Mouse (Mus musculus) embryo, embryonic 9.5 days (tissue): ENCODE results near the gene Cenpx.
A peak's percentile ranks its signal among the peaks of the same experiment; 100 is the strongest.

Experiments
- DNase-seq: peaks from one replicate; pipeline ENCODE4 v3.0.0-alpha.2; 2017; ENCODE audit errors: extremely low spot score

Cenpx gene

DNA sequence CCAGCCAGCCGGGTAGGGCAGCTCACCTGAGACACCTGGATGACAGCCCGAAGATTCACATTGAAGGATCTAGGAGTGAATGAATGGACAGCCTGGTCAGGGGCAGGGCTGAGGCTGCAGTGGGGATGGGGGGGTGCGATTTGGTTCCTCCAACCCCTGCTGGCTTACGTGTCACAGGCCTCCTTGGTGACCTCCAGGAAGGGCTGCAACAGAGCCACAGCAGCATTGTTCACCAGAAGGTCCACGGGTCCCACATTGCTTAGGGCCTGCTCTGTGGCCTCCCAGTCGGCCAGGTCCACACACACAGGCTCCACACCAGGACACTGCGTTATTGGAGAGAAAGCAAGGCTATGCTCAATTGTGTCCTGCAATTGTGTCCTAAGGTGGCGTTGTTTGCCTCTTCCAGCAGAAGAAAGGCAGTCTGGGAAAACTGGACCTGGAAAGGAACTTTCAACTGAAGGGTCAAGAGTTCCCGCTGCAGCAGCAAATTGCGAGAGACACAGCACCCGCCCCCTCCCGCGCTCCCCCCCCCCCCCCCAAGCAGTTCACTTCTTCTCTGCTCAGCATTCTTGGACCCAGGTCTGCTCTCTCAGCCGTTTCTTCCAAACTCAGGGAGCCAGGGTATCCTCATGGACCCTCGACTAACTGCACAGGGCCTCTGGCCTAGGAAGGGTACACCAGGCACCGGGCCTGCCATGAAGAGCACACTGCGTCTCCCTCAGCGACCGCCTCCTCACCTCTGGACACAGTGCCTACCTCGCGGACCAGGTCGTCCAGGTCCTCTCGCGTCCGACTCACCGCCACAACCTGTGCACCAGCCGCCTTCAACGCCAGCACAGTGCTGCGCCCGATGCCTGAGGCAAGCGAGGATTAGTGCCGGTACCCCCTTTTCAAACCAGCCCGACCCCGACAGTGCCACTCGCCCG is 13.0 kb upstream of the Cenpx start:
- no peak for DNase-seq

DNA sequence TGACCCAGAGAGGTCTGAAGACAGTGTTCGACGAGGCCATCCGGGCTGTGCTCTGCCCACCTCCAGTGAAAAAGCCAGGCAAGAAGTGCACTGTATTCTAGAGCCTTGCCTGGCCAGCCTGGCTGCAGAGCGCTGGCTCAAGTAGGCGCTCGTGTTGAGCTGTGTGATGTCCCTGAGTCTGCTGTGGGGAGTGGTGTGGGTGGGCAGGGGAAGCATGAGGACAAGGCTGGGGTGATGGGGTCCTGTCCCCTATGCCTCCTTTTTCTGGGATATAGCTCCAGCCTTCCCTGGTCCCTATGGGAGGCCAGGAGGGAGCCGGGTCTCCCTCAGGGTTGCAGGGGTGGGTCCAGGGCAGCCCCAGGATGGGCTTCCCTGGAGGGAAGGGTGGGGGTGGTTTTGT is 10.0 kb upstream of the Cenpx start:
- no peak for DNase-seq

DNA sequence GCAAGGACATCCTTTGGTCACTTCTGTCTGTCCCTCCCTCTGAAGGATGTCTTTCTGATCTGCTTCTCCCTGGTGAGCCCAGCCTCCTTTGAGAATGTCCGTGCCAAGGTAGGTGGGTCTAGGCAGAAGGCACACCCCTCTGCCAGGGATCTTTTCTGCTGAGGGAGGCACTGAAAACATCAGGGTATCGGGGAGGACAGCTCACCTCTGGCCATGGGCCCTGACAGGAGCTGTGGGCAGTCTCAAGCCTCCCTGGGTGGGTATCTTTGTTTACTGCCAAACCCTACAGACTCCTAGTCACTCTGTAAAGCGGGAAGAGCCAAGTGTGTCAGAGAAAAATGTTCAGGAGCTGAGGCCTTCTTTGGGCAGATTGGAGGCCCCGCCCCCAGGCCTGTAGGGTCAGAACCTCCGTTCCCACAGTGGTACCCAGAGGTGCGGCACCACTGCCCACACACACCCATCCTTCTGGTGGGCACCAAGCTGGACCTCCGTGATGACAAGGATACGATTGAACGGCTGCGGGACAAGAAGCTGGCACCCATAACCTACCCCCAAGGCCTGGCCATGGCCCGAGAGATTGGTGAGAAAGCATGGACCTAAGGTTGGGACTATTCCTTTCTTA is 9.3 kb upstream of the Cenpx start:
- DNase-seq = no peak

DNA sequence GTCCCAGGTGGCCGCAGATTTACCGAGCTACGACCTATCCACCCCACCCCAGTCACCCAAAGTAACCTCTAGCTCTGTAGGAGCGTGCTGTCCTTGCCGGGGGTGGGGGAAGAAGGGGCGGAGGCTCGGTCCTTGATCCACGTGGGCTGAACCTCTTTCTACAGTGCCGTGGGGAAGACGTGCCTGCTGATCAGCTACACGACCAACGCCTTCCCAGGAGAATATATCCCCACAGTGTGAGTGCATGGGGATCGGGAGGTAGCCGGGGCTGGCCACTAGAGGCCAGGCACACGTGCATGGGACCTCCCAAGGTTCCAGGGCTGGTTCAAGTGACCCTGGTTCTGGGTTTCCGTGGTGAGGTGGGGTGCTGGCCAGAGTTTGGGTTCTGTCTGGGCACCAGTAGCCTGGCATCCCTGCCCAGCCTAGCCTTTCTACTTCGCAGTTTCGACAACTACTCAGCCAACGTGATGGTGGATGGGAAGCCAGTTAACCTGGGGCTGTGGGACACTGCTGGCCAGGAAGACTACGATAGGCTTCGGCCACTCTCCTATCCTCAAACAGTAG is 8.6 kb upstream of the Cenpx start:
- DNase-seq = no peak

DNA sequence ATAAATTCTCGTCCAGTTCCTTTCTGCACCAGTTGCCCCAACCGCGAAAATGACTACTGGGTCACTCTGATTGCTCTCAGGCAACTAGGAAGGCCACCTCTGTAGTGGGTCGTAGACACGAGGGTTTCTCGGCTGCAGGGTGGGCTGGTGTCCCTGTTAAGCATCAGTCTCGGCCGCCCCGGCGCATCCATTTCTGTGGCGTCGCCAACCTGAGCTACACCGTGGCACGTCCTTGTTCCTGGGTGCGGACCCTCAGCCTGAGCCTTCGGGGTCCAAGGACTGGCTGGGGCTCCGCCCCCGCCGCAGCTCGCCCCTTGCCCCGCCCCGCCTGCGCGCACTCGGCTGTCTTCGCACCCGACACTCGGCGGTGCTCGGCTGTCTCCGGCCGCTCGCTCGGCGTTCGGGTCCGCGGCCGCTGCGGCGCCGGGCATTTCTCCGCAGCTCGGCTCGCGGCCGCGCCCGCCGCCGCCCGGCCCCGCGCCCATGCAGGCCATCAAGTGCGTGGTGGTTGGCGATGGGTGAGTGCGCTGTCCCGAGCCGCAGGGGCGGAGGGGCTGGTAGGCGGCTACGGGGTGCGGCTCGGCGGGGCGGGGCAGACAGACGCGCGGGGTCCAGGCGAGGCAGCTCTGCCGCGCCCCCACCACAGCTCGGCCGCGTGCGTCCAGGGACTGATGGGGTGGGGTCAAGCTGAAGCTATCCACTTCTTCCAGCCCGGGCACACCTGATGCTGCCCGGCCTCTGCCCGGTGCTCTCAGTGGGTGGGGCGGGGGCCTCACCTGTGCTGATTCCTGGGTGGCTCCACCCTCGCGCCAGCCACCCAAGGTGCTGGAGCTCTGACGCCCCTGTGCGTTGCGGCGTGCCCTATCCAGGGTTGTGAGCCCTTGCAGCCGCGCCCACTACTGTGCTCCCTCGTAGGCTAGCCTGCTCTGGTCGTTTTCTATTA is 7.9 kb upstream of the Cenpx start, which contains the start of gene Rac3:
Gene Rac3 (plus strand): TSS at position 347 of the 943 bp plus-strand sequence.
- peak; percentile 81 for DNase-seq

DNA sequence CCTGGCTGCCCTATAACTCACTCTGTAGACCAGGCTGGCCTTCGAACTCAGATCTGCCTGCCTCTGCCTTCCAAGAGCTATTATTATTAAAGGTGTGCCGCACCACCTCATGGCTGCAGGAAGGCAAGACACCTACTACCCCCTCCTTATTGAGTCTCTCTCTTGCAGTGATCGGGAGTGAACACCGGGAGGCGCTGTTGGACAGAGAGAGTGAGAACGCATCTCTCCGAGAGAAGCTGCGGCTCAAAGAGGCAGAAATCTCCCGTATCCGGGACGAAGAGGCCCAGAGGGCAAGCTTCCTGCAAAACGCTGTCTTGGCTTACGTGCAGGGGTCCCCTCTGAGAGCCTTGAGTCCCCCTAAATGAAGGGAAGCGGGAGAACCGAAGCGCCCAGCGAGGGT is 6.9 kb upstream of the Cenpx start:
- peak; percentile 91 for DNase-seq

DNA sequence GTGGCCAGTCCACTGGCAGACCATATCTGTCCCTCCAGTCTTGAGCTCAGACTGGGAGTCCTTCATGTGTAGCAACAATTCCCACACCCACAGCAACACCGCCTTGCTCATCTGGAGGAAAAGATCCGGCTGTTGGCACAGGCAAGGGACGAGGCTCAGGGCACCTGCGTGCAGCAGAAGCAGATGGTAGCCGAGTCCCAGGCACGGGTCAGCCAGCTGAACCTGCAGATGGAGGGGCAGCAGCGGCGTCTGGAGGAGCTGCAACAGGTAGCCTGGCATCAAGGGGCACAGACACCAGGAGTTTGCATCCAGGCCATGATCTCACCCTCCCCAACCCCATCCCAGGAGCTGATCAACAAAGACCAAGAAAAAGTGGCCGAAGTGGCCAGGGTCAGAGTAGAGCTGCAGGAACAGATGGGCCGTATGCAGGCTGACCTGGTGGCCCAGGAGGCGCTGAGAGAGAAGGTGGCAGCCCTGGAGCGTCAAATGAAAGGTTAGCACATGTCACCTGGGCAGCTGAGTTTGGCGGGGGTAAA is 6.4 kb upstream of the Cenpx start:
- no peak for DNase-seq

DNA sequence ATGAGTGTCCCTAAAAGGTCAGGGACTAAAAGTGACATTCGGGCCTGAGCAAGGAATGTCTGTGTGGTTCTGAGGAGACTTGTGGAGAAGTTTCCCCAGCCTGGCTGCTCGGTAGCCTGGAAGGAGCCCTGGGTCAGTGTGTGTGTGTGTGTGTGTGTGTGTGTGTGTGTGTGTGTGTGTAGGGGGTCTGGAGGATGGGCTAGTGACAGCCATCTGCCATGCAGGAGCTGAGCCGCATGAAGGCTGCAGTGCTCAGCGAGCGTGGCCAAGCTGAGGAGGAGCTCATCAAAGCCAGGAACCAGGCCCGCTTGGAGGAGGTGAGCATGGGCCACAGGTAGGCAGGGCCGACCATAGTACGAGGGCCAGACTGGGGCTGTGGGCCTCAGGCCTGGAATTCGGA is 5.7 kb upstream of the Cenpx start:
- DNase-seq = no peak

DNA sequence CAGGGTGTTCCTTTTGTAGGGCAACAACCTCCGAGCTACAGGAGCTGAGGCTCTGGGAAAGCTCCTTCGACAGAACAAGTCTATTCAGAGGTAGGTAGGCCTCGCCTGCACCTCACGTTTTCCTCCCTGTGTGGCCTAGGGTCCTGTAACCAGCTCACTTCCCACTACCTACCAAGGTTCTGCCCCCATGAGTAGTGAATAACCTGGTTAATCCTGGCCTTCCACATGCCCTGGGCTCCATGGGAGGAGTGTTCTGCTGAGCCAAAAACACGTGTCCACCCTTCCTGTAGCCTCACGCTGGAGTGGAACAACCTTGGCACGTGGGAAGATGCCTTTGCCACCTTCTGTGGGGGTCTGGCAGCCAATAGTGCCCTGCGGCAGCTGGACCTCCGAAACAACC is 1.6 kb upstream of the Cenpx start:
- no peak for DNase-seq

DNA sequence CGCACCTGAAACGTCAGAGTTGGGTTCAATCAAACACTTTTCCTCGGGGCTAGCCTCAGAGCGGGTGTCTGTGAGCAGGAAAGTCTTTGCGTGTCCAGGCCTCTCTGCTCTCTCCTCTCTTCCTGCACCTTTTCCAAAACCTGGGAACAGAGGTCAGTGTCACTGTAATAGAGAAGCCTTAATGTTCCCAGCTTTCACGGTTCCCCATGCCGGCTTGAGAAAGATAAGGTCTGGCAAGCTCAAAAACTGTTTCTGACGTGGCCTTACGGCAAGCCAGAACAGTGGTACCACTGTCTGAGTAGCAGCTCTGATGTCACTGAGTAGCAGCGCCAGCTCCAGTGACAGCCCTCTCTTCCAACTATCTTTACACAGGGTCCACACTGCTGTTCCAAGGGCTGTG is 1.0 kb upstream of the Cenpx start:
- DNase-seq = no peak

DNA sequence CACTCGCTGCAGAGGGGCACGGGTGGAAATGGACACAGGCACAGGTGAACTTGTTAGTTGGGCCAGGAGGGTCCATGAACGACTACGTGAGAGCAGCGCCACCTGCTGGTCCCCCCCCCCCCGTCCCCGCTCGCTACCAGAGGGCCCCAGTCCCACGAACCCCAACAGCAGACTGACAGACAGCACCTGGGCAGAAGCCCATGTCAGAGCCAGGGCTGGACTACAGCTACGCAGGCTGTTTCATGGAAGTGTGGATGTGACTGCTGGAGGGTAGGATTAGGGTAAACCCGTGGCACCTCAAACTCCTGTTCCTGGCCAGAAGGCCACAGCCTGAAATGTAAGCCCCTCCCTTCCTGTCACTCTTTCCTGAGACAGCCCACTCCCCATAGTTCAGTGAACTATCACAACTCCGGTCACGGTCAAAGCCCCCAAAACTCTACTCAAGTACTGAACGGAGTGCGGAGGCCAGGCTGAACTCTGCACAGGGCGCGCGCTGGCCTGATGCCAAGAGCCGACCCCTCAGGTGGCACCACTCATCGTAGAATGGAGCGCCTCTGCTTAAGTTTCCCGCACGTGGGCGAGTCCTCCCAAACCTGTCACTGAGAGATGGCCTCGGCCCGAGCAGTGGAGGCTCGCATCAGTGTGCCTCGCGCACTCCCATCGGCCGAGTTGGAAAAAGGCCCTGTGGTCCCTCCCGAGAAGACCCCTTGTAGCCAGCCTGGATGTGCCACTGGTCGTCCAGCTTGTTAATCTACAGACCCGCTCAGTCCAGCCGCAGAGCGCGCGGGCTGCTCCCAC is 568 bp downstream of the Cenpx start:
- DNase-seq = peak; percentile 81

DNA sequence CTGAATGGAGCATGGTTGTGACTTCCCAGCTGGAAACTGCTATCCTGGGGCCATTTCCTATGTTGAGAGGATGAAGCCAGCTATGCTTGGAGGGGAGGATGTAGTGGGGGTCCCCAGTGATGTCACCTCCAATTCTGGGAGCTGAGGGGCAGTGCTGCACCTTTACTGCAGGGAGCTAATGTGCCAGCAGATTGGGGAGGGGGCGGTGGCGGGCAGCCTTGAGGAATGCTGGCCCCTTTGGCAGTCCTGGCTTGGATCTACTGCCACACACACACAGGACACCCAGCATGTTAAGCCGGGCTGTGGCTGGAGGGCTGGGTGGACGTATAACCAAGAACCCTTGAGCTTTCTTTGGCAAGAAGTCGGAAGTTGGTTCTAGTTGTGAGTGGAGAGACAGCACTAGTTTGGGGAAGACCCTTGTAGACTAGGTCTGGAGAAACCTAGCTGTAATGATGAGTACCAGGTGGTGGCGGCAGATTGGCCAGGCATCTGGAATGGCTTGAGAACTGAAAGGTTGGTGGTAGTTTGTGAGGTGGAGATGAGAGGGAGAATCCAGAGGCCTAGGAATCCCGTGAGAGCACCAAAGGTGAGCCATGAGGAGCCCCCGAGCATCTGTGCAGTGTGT is 1.4 kb downstream of the Cenpx start:
- DNase-seq = no peak

DNA sequence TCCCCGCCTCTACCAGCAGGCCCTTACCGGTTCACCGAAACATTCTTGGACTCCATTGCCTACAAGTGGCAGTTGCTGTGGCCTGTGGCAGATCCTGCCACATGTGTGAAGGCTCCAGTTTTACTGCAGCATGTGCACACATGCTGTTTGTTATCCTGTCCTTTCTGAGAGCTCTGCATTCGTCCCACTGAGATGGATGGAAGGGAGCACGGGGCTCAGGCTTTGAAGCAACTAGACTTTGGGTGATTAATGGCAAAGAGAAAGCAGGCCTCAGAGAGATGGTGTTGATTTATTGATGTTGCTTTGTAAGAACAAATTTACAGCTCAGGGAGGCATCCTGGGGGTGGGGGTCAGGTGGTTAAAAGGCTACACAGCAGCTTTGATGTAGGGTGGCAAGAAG is 2.9 kb downstream of the Cenpx start:
- no peak for DNase-seq

DNA sequence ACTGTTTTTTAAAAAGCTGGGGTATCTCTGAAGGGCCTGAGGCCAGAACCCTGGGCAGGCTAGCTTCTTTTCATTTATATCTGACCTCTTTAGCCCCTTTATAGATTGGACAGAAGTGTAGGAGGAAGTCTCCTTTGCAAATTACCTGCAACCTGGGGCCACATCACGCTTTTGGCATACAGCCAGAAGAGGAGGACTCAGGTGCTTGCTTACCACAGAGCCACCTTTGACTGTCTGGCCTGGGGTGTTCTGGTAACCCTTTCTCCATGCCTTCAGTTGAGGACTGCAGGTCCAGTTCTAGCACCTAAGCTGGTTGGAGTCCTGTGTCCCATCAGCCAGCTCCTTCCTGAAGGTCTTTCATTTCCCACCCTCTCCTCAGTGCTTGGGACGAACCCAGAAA is 4.0 kb downstream of the Cenpx start:
- no peak for DNase-seq

DNA sequence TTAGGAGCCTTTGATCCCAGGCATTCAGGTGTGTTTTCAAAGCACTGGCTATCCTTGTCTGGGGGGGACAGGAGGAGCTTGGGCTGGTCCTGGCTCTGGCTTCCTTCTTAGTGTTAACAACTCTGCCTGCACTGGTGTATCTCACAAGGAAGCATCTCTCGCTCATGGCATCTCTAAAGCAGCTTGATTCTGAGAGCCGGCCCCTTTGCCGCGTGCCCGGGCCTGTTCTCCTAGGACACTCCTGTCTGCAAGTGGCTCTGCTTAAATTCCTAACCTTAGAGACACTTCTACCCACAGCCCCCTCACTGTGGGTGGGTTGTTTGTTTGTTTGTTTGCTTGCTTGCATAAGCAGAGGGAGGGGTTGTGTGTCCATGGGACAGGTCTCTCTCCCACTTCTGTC is 5.6 kb downstream of the Cenpx start:
- no peak for DNase-seq

DNA sequence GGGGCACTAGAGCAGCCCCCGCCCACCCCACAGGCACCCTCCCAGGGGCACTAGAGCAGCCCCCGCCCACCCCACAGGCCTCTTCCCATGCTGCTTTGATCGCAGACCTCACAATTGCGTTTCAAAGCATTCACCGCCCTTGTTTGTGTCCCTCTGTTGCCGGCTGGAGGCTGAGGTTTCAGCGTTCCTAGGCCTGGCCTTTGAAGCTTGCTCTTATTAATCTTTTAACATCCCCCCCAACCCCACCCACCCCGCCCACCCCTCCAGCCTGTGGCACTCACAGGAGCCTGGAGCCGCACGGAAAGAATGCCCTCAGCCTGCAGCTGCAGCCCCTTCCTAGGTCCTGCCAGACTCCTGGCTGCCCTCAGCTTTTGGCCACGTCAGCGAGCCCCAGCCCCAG is 6.3 kb downstream of the Cenpx start:
- peak; percentile 61 for DNase-seq

DNA sequence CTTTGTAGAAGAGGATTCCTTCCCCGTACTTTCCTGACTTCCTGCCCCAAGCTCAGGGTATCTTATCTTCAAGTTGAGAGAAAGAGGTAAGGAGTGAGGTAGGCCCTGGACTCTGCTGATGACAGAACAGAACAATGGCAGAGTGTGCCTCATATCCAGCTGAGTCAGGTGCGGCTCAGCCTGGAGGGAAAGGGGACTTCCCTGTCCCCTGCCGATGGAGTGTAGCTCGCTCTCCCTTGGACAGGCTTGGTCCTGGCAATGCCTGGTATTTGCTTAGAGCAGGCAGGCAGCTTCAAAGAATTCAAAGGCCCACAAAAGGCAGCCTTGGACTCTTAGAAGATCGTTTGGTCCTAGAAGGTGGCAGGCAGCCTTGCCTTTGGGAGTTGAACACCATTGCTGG is 7.4 kb downstream of the Cenpx start:
- DNase-seq = no peak

DNA sequence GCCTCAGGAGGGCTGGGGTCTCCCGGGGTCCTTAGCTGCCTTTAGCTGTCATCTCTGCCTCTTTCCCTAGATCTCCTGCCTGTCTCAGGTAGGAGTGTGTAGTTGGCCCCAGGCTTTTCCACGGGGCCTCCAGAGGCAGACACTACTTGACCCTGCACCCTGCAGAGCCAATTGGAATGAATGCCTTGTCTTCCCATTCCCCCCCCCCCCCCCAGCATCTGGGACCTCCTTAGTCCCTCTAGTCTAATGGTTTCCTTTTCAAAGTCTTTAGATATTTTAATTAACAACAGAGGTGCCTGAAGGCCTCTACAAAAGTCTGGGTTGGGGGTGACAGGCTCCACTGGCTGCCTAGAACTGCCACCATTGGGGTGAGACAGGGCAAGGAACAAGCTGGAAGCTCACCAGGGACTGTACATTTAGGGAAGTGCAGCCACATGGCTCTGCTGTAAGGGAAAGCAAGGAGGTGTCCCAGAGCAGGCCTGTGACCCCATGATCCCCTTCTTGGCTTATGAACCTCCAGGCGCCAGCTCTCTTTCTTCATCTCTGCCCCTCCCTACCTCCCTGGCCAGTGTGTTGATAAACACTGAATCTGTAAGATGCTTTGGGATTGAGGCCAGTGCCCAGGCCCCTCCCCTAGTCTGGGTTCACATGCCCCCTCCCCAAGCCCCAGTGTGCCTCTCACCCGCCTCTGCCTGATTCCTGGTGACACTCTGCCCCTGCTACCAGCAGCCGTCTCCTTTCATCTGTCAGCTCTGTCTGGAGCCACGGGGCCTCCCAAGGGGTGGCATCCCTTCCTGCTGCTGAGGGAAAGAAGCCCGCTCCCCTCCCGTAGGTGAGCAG is 8.8 kb downstream of the Cenpx start:
- DNase-seq = peak; percentile 48

DNA sequence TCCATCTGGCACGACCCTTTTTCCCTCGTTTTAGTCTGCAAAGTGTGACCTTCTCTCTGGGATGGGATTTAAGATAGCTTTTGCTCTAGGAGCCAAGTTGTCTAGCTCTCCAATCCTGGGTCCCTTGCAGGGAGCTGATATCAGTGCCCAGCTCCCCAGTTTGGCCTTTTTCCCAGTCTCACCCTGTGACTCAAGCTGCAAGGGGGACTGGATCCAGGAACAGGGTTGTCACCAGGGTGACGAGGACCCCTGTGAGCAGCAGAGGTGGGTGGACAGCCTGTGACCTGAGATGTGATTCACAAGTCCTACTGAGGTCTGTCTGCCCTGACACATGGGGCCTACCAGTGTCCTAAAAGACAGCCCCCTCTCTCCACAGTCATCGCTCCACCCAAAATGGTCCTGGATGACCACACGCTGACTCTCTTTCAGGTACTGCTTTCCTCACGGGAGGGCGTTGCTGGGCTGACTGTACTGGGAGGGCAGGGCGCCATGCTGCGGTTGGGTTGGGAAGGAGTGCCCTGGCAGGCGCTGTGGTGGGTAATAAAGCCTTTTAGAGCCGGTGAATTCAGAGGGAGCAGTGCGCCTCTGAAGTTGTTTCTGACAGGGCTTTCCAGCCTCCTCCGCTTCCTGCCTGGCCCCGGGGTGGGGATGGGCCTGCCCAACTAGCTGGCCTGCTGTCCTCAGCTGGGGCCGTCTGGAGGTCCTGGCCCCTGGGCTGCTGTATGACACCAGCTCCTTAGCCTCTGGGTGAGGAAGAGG is 9.7 kb downstream of the Cenpx start:
- no peak for DNase-seq
